Mouse (Mus musculus): ENCODE results near the gene Lsm11. TPM values are rescaled to one million over a fixed set of nuclear protein-coding genes. Genes with fewer than 3 reads are reported as not detected.

Gene Lsm11
- polyA plus RNA-seq, 1 experiment from 2014 or later, result 6.8 TPM

DNA sequence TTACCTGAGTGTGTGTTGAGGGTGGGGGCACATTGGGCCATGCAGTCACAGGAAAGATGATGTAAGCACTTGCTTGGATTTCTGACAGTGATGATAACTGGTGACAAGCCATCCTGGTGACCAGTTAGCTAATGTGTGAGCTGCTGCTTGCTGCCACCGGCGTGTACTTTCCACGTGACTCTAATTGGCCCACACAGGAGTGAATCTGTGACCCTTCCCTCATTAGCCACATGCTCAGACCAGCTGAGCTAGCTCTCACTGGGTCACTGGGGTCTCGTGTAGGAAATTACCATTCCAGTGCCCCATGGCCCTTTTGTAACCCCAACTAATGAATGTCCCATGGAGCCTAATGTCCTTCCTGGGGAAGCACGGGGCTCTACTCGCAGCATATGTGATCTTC, 19.3 kb downstream of the Lsm11 start:
- Histone ChIP-seq H3K27me3 (no peaks in the 10 kb centered on the region), H3K27ac (no peak overlapping the region), H3K4me2 (replicated peaks) (no peak overlapping the region), H3K4me3 (no peak overlapping the region), H3K36me3 (peaks cover 13% of the 10 kb centered on the region; the same call in 1 of the 2 replicates), H3K4me1 (peaks cover 19% of the 10 kb centered on the region), H3K9me3 (no peaks in the 10 kb centered on the region), H3K9ac (no peak overlapping the region)
- no peak for ATAC-seq (ENCODE audit: low FRiP score, low read depth)
- 21% methylated on average over 6 of the region's 6 CpGs for WGBS

DNA sequence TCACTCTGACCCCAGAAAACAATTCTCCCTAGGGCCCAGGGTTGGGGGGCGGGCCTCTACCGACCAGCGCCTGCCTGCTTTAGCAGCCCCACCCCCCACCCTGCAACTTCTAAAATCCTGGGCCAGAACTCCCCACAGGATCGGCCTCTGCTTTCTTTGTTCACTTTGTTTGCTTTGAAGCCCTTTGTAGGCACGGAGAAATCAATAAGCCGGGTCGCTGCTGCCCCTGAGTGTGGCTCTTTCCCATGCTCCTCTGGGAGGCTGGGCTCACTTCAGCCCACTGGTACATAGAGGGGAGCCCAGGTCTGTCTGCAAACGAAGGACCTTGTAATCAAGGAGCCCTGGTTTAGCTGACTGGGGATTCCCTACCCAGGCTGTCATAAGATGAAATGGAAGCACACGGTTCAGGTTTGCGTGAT, 23.2 kb downstream of the Lsm11 start:
- ATAC-seq (ENCODE audit: low FRiP score, low read depth), result no peak
- Histone ChIP-seq H3K27me3 (no peaks in the 10 kb centered on the region), H3K4me1 (peaks cover 19% of the 10 kb centered on the region), H3K9me3 (no peaks in the 10 kb centered on the region), H3K36me3 (no peaks in the 10 kb centered on the region), H3K9ac (peak overlapping the region; percentile 35; the same call in 1 of the 2 replicates), H3K4me2 (replicated peaks) (peak overlapping the region; percentile 38), H3K27ac (no peak overlapping the region), H3K4me3 (no peak overlapping the region)
- WGBS, result 15% methylated on average over 10 of the region's 10 CpGs

DNA sequence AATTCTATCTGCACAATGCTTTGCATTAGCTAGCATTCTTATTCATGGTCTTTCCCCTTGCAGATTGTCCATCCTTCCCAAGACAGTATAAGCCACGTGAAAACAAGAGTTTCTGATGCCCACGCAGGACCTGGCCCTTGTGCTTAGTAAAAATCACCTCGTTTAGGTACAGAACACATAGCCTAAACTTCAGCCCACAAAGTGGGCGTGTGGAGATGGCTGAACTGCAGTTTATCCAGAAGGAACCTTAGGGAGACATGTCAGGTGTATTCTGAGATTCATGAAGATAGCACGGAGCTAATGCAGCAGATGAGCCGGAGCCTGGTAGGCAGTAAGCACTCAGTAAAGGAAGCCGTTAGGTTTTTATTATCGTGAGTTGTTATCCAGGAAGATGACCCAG, 23.7 kb downstream of the Lsm11 start:
- H3K36me3 ChIP-seq, result no peaks in the 10 kb centered on the region
- H3K4me1 ChIP-seq, result peaks cover 19% of the 10 kb centered on the region
- no peak overlapping the region for H3K27ac ChIP-seq
- peak overlapping the region; percentile 35; the same call in 1 of the 2 replicates for H3K9ac ChIP-seq
- no peak for ATAC-seq (ENCODE audit: low FRiP score, low read depth)
- H3K9me3 ChIP-seq, result no peaks in the 10 kb centered on the region
- no peak overlapping the region for H3K4me3 ChIP-seq
- no peaks in the 10 kb centered on the region for H3K27me3 ChIP-seq
- H3K4me2 ChIP-seq (replicated peaks), result peak overlapping the region; percentile 38
- 61% methylated on average over 8 of the region's 8 CpGs for WGBS

DNA sequence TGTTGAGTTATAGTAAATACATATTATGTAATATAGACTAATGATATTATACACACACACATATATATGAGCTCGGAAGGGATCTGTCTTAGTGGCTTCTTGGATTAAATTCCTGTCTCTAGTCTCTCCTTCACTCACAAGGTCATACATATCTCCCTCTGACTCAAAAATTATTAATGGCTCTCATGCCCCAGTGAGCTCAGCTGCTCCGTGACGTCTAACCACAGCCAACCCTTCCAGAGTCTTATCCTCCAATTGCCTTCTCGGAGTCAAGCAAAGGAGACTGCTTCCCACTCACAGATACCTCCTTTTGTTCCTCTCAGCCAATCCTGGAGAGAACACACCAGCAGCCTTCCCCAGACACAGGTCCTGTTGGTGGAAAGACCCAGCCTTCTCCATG, 25.9 kb downstream of the Lsm11 start:
- Histone ChIP-seq H3K9ac (no peak overlapping the region), H3K9me3 (no peaks in the 10 kb centered on the region), H3K27me3 (no peaks in the 10 kb centered on the region), H3K4me1 (peaks cover 13% of the 10 kb centered on the region), H3K27ac (no peak overlapping the region), H3K4me3 (no peak overlapping the region), H3K36me3 (no peaks in the 10 kb centered on the region), H3K4me2 (replicated peaks) (no peak overlapping the region)
- ATAC-seq (ENCODE audit: low FRiP score, low read depth), result no peak
- WGBS, result 92% methylated on average over 4 of the region's 4 CpGs

DNA sequence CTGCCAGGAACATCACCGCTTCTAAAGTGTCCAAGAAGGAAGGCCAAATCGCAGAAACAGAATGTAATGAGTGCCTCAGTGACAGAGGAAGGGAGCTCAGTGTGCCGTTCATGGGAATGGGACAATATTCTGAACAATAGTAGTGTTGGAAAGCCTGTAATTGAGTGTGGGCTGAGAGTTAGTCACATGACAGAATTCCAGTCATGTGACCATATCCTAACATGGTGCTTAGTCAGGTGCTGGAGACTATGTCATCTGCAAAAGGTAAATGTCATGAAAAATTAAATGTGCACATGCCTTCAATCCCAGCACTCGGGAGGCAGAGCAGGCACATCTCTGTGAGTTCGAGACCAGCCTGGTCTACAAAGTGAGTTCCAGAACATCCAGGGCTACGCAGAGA, 26.7 kb downstream of the Lsm11 start:
- no peak for ATAC-seq (ENCODE audit: low FRiP score, low read depth)
- Histone ChIP-seq H3K4me1 (peaks cover 13% of the 10 kb centered on the region), H3K36me3 (no peaks in the 10 kb centered on the region; the same call in 1 of the 2 replicates), H3K9me3 (no peaks in the 10 kb centered on the region), H3K4me2 (replicated peaks) (no peak overlapping the region), H3K9ac (no peak overlapping the region), H3K27ac (no peak overlapping the region), H3K4me3 (no peak overlapping the region), H3K27me3 (no peaks in the 10 kb centered on the region)
- WGBS, result 92% methylated on average over 6 of the region's 6 CpGs

DNA sequence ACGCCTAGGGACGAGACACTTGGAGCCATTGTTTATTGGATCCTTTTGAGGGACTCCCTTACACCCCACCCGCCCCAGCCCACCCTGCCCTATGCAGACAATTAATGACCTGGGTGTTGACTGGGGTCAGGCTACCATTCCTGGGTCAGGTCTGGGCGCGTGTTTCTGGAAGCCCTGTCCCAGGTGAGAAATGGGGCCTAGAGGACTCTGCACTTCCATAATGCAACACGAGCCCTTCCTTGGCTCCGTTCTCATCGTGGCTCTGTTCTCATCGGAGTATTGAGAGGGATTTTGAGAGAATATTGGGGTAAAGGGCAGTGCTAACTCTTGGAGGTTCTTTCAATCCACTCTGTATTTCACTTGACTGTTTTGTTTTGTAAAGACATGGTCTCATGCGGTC, 28.5 kb downstream of the Lsm11 start:
- Histone ChIP-seq H3K4me2 (replicated peaks) (no peak overlapping the region), H3K4me3 (no peak overlapping the region), H3K27ac (no peak overlapping the region), H3K27me3 (no peaks in the 10 kb centered on the region), H3K4me1 (peaks cover 2% of the 10 kb centered on the region), H3K9me3 (no peaks in the 10 kb centered on the region), H3K36me3 (peaks cover 13% of the 10 kb centered on the region), H3K9ac (no peak overlapping the region)
- 83% methylated on average over 10 of the region's 10 CpGs for WGBS
- no peak for ATAC-seq (ENCODE audit: low FRiP score, low read depth)

DNA sequence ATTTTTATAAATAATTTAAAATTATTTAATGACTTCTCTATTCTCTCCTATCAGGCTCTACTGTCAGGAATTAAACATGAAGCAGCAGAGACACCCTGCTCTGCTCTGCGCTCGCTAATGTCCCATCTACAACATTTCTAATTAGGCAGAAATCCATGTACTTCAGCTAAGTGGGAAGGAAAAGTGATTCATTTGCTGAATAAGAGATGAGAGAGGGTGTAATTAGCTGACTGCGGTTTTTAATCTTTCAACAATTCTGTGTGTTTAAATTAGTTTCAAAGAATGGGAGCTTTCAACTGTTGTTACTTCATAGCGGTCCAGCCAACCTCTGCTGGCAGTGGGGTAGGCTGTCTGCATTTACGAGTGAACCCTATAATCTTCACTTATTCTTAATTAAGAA, 34.0 kb downstream of the Lsm11 start:
- H3K27ac ChIP-seq, result no peak overlapping the region
- no peaks in the 10 kb centered on the region for H3K4me1 ChIP-seq
- H3K9ac ChIP-seq, result no peak overlapping the region
- H3K4me3 ChIP-seq, result no peak overlapping the region
- H3K36me3 ChIP-seq, result peaks cover 62% of the 10 kb centered on the region
- no peaks in the 10 kb centered on the region for H3K27me3 ChIP-seq
- no peaks in the 10 kb centered on the region for H3K9me3 ChIP-seq
- ATAC-seq (ENCODE audit: low FRiP score, low read depth), result no peak
- no peak overlapping the region for H3K4me2 ChIP-seq (replicated peaks)
- WGBS, result 90% methylated on average over 5 of the region's 5 CpGs

DNA sequence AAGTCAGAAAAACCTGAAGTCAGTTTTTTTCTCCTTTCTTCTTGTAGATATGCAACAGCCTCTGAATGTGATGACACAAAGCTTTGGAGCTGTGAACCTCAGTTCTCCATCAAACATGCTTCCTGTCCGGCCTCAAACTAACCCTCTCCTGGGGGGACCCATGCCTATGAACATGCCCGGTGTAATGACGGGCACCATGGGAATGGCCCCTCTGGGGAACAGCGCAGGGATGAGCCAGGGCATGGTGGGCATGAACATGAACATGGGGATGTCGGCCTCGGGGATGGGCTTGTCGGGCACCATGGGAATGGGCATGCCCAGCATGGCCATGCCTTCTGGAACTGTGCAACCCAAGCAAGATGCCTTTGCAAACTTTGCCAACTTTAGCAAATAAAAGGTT, 35.8 kb downstream of the Lsm11 start:
- peaks cover 68% of the 10 kb centered on the region for H3K36me3 ChIP-seq
- H3K9me3 ChIP-seq, result no peaks in the 10 kb centered on the region
- H3K27me3 ChIP-seq, result no peaks in the 10 kb centered on the region
- no peak overlapping the region for H3K9ac ChIP-seq
- no peak overlapping the region for H3K4me3 ChIP-seq
- no peak; the same call in 1 of the 2 replicates for ATAC-seq (ENCODE audit: low FRiP score, low read depth)
- H3K4me1 ChIP-seq, result no peaks in the 10 kb centered on the region
- 96% methylated on average over 7 of the region's 7 CpGs for WGBS
- H3K4me2 ChIP-seq (replicated peaks), result no peak overlapping the region
- no peak overlapping the region for H3K27ac ChIP-seq

DNA sequence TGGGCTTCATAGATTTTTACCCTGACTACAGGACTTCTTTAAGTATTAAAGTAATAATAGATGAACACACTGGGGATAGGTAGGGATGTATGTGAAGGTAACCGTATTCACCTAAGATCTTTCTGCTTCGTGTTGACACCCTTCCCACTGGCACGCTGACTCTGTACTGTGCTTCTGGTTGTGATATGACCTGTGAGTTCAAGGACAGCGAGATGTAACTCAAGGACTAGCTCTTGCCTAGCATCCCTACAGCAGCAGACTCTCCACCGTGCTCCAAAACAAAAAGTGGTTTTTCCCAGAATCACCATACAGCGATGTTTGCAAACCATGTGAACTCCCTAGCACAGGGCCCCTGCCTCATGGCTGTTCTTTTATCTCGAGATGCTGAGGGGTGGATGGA, 36.7 kb downstream of the Lsm11 start:
- 94% methylated on average over 7 of the region's 7 CpGs for WGBS
- H3K27me3 ChIP-seq, result no peaks in the 10 kb centered on the region
- no peak overlapping the region for H3K4me2 ChIP-seq (replicated peaks)
- H3K9ac ChIP-seq, result no peak overlapping the region
- no peak for ATAC-seq (ENCODE audit: low FRiP score, low read depth)
- H3K4me1 ChIP-seq, result no peaks in the 10 kb centered on the region
- no peak overlapping the region for H3K27ac ChIP-seq
- H3K9me3 ChIP-seq, result no peaks in the 10 kb centered on the region
- H3K36me3 ChIP-seq, result peaks cover 76% of the 10 kb centered on the region
- no peak overlapping the region for H3K4me3 ChIP-seq

DNA sequence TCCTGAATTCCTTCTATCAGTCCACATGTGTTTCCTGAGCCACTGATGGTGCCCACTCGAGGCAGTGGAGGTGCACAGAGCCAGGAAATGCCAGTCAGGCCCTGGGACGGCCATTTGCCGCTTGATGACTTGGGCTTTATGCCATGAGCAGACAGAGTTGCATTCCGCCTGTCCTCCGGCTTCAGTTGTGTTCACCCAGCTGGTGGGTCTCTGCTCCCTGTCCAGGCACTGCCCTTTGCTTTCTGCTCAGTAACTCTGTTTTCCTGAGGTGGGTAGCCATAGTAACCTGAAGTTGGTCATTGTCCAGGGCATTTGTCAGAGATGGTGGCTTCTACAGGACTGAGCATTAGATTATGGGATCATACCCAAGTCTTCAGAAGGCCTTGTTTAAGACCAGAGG, 37.4 kb downstream of the Lsm11 start:
- Histone ChIP-seq H3K36me3 (peaks cover 82% of the 10 kb centered on the region), H3K4me1 (no peaks in the 10 kb centered on the region), H3K27ac (no peak overlapping the region), H3K27me3 (no peaks in the 10 kb centered on the region), H3K4me2 (replicated peaks) (no peak overlapping the region), H3K9ac (no peak overlapping the region), H3K4me3 (no peak overlapping the region), H3K9me3 (no peaks in the 10 kb centered on the region)
- ATAC-seq (ENCODE audit: low FRiP score, low read depth), result no peak
- WGBS, result 91% methylated on average over 5 of the region's 5 CpGs

DNA sequence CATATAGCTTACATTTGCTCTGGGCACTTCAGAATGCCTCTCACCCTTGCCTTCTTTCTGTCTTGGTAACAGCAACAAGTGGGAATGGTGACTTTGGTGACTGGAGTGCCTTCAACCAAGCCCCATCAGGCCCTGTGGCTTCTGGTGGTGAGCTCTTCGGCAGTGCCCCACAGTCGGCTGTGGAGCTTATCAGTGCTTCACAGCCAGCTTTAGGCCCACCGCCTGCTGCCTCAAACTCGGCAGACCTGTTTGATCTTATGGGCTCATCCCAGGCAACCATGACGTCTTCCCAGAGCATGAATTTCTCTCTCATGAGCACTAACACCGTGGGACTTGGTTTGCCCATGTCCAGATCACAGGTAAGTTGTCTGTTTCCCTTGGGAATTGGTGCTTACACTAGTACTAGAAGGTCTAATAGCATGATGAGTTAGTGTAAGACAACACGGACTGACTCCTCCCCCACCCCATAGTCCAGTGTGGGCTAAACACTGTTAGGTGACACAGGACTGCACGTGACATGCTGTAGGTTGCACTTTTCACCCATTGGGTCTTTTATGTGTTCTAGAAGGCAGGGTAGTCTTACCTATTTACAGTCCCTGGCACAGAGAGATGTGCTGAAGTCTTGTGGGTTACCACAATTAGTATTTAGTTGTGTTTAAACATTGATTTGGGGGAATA, 38.5 kb downstream of the Lsm11 start:
- Histone ChIP-seq H3K9me3 (no peaks in the 10 kb centered on the region), H3K27ac (no peak overlapping the region), H3K4me1 (no peaks in the 10 kb centered on the region), H3K4me3 (no peak overlapping the region), H3K9ac (no peak overlapping the region), H3K36me3 (peaks cover 77% of the 10 kb centered on the region), H3K27me3 (no peaks in the 10 kb centered on the region), H3K4me2 (replicated peaks) (no peak overlapping the region)
- 93% methylated on average over 8 of the region's 8 CpGs for WGBS
- ATAC-seq (ENCODE audit: low FRiP score, low read depth), result no peak

DNA sequence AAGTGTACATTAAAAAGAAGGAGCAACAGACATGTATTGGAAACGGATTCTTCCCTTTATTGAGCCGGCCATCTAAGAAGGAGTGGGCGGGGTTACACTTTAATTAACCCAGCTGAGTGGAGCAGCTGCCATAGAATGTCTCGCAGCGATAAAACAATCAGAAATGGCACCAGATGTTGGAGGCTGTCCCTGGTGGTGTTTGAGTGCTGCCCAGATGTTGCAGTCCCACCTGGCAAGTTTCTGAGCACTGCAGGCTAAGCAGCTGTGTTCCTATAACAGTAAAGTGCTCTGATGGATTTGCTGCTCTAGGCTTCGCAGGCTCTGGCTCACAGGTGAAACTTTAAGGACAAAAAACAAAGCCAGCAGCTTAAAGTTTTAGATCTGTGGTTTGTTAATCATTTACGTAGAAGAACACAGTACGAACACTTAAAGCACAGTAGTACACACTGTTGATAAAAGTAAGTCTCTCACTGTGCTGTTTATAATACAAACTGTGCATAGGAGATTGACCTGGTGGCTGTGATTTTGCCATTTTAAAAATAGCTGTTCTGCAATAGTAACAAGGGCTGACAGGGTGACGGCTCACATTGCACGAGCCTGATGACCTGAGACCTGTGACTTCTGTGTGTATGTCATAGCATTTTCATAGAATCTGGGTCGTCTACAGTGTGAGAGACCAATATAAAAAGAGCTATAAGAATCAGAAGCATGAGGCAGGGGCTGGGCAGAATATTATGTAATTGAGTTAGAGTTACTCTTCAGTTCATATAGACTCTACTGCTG, 44.3 kb downstream of the Lsm11 start:
- Histone ChIP-seq H3K27me3 (no peaks in the 10 kb centered on the region), H3K4me2 (replicated peaks) (no peak overlapping the region), H3K9ac (no peak overlapping the region), H3K27ac (no peak overlapping the region), H3K36me3 (peaks cover 55% of the 10 kb centered on the region), H3K4me1 (peaks cover 10% of the 10 kb centered on the region), H3K9me3 (no peaks in the 10 kb centered on the region), H3K4me3 (no peak overlapping the region)
- 33% methylated on average over 11 of the region's 11 CpGs for WGBS
- peak; percentile 51; the same call in 1 of the 2 replicates for ATAC-seq (ENCODE audit: low FRiP score, low read depth)

All from limb, embryonic 13.5 days (tissue).